Mouse (Mus musculus): ENCODE data around the gene Cnot3. TPM values are rescaled to one million over a fixed set of nuclear protein-coding genes. Genes with fewer than 3 reads are reported as not detected.

The Cnot3 gene
- polyA plus RNA-seq, 1 experiment from 2014 or later: 57.4 TPM

DNA sequence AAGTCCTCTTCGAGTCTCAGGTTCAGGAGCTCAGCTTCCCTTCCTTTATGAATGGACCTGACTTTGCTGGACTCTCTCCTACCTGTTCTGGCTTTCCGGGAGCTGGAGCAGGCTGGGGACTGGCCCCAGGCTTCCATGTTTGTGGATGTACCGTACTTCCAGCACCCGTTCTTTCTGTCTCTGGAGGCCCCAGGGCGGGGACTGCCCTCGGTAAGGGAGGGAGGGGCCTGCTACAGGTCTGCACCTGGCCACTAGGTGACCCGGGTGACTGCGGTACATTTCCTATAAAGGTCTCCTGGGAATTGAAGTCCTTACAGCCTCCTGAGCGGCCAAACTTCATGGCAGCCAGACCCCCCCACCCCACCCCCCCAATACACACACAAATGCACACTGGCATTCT is 32.3 kb downstream of the Cnot3 start, which contains the start of gene Tmc4:
Gene Tmc4 (minus strand): TSS at position 212 of the 400 bp plus-strand sequence.
- WGBS: 50% methylated on average over 9 of the region's 9 CpGs

GRCm38 (mm10) chr7:3683908-3684550 is 39.0 kb downstream of the Cnot3 start:
- WGBS: 87% methylated on average over 10 of the region's 10 CpGs
- H3K9me3 ChIP-seq (replicated peaks; ENCODE audit: control insufficient read depth, low read length): no peaks in the 10 kb centered on the region
- no peak overlapping the region for H3K4me3 ChIP-seq (ENCODE audit: low read depth, low read length)
- no peaks in the 10 kb centered on the region for H3K27me3 ChIP-seq (ENCODE audit: control insufficient read depth, insufficient read depth, low read length)
- H3K4me1 ChIP-seq (ENCODE audit: control insufficient read depth, insufficient read depth, low read length): no peaks in the 10 kb centered on the region
- H3K27ac ChIP-seq (replicated peaks; ENCODE audit: low read depth, low read length): no peak overlapping the region
- no peak for DNase-seq (ENCODE audit: low spot score)
- H3K36me3 ChIP-seq (replicated peaks; ENCODE audit: control insufficient read depth, insufficient read depth, low read depth, low read length): no peaks in the 10 kb centered on the region; the same call in 1 of the 2 replicates
- no peak overlapping the region for H3K4me2 ChIP-seq (ENCODE audit: low read depth, low read length)
- no peak for ATAC-seq (replicated peaks; ENCODE audit: insufficient number of reproducible peaks, low FRiP score, low TSS enrichment, low read depth)
- no peak overlapping the region for H3K9ac ChIP-seq (replicated peaks; ENCODE audit: low read length)

More for the DNA sequence above, 32.3 kb downstream of the Cnot3 start, which contains the start of gene Tmc4:
- H3K4me3 ChIP-seq (ENCODE audit: low read depth, low read length): no peak within 1 kb of the TSS
- DNase-seq (ENCODE audit: low spot score): no peak
- no peak within 1 kb of the TSS for H3K27ac ChIP-seq (replicated peaks; ENCODE audit: low read depth, low read length)
- no peak for ATAC-seq (replicated peaks; ENCODE audit: insufficient number of reproducible peaks, low FRiP score, low TSS enrichment, low read depth)
- no peaks in the 10 kb centered on the region for H3K9me3 ChIP-seq (replicated peaks; ENCODE audit: control insufficient read depth, low read length)
- H3K4me2 ChIP-seq (ENCODE audit: low read depth, low read length): no peak within 1 kb of the TSS
- H3K27me3 ChIP-seq (ENCODE audit: control insufficient read depth, insufficient read depth, low read length): no peaks in the 10 kb centered on the region
- H3K9ac ChIP-seq (replicated peaks; ENCODE audit: low read length): no peak within 1 kb of the TSS
- H3K36me3 ChIP-seq (replicated peaks; ENCODE audit: control insufficient read depth, insufficient read depth, low read depth, low read length): no peaks in the 10 kb centered on the region
- H3K4me1 ChIP-seq (ENCODE audit: control insufficient read depth, insufficient read depth, low read length): no peaks in the 10 kb centered on the region

DNA sequence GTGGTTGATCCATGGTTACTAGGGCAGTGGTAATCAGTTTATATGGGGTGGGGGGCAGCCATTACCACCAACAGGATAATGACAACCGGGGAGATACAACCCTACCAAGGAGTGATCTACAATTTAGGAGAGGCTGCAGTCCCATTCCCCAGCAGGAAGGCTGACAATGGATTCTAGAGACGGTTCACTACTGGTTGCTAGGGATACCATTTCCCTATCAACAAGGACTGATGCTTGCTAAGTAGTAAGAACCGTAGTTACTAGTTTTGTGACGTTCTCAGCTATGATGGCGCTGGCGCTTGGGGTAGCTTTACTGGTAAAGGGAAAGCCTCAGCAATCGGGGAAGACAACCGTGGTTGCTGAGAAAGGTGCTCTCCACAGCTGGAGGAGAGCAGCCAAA is 39.6 kb downstream of the Cnot3 start:
- Histone ChIP-seq H3K27me3 (ENCODE audit: control insufficient read depth, insufficient read depth, low read length) (no peaks in the 10 kb centered on the region), H3K9ac (replicated peaks; ENCODE audit: low read length) (no peak overlapping the region), H3K4me3 (ENCODE audit: low read depth, low read length) (no peak overlapping the region), H3K36me3 (replicated peaks; ENCODE audit: control insufficient read depth, insufficient read depth, low read depth, low read length) (no peaks in the 10 kb centered on the region; the same call in 1 of the 2 replicates), H3K4me1 (ENCODE audit: control insufficient read depth, insufficient read depth, low read length) (no peaks in the 10 kb centered on the region), H3K4me2 (ENCODE audit: low read depth, low read length) (no peak overlapping the region), H3K9me3 (replicated peaks; ENCODE audit: control insufficient read depth, low read length) (no peaks in the 10 kb centered on the region), H3K27ac (replicated peaks; ENCODE audit: low read depth, low read length) (no peak overlapping the region)
- ATAC-seq (replicated peaks; ENCODE audit: insufficient number of reproducible peaks, low FRiP score, low TSS enrichment, low read depth) (no peak), DNase-seq (ENCODE audit: low spot score) (no peak)
- WGBS: 91% methylated on average over 8 of the region's 8 CpGs

- Histone ChIP-seq H3K9me3 (replicated peaks; ENCODE audit: control insufficient read depth, low read length) (no peaks in the 10 kb centered on the region), H3K4me2 (ENCODE audit: low read depth, low read length) (no peak overlapping the region), H3K4me1 (ENCODE audit: control insufficient read depth, insufficient read depth, low read length) (no peaks in the 10 kb centered on the region), H3K4me3 (ENCODE audit: low read depth, low read length) (no peak overlapping the region), H3K9ac (replicated peaks; ENCODE audit: low read length) (no peak overlapping the region), H3K36me3 (replicated peaks; ENCODE audit: control insufficient read depth, insufficient read depth, low read depth, low read length) (no peaks in the 10 kb centered on the region; the same call in 1 of the 2 replicates), H3K27me3 (ENCODE audit: control insufficient read depth, insufficient read depth, low read length) (no peaks in the 10 kb centered on the region), H3K27ac (replicated peaks; ENCODE audit: low read depth, low read length) (no peak overlapping the region)
- WGBS: 83% methylated on average over 28 of the region's 31 CpGs
- no peak for ATAC-seq (replicated peaks; ENCODE audit: insufficient number of reproducible peaks, low FRiP score, low TSS enrichment, low read depth)
- DNase-seq (ENCODE audit: low spot score): no peak
These were observed 40.5 kb downstream of the Cnot3 start for GRCm38 (mm10) chr7:3685400-3686187.

DNA sequence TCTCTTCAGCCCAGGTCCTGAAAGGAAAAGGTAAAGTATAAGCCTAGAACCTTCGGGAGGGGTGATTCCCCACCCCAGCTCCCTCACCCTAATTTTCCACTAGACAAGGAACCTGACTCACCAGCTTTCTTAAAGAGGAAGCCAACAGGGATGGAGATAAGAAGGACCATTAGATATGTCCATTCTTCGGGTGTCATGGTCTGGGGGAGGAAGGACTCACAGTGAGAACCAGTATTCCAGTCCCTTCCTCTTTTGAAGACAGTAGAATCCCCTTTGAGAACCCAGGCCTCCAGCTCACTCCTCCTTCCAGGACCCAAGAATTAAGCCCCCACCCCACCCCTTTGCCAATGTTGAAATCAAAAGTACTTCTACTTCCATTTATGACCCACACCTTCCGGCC is 46.9 kb downstream of the Cnot3 start:
- DNase-seq (ENCODE audit: low spot score): no peak
- H3K4me1 ChIP-seq (ENCODE audit: control insufficient read depth, insufficient read depth, low read length): no peaks in the 10 kb centered on the region
- peak overlapping the region; percentile 87 for H3K9ac ChIP-seq (replicated peaks; ENCODE audit: low read length)
- 40% methylated on average over 3 of the region's 3 CpGs for WGBS
- H3K36me3 ChIP-seq (replicated peaks; ENCODE audit: control insufficient read depth, insufficient read depth, low read depth, low read length): no peaks in the 10 kb centered on the region; the same call in 1 of the 2 replicates
- no peak for ATAC-seq (replicated peaks; ENCODE audit: insufficient number of reproducible peaks, low FRiP score, low TSS enrichment, low read depth)
- H3K4me3 ChIP-seq (ENCODE audit: low read depth, low read length): peak overlapping the region; percentile 70
- no peak overlapping the region for H3K27ac ChIP-seq (replicated peaks; ENCODE audit: low read depth, low read length)
- no peaks in the 10 kb centered on the region for H3K9me3 ChIP-seq (replicated peaks; ENCODE audit: control insufficient read depth, low read length)
- H3K27me3 ChIP-seq (ENCODE audit: control insufficient read depth, insufficient read depth, low read length): no peaks in the 10 kb centered on the region
- H3K4me2 ChIP-seq (ENCODE audit: low read depth, low read length): peak overlapping the region; percentile 81

DNA sequence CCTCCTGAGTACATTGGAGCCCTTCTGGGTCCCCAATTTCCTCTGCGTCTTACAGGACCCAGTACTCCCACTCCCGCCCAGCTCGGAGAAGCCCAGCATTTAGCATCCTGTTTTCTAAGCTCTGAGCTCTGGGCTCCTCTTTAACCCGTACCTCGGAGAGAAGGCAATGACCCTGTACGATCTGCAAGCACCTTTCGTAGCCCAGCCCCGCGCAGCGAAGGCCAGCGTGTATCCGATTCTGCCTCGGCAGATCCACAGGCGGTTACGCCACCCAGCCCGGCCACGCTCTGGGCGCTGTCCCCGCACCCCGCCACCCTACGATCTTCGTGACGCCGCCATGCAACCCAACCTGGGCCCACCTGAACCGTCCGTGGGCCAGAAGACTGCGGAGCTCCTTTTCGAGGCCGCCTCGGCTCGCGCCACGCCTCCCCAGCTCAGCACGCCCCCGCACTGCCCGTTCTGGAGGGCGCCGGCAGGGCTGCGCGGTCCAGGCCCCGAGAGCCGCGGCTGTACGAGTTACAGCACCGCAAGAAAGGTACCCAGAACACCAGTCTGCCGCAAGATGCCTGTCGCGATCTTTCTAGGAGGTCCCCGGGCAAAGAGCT is 47.4 kb downstream of the Cnot3 start, which contains the start of gene Tsen34:
Gene Tsen34 (plus strand): TSS at position 482 of the 605 bp plus-strand sequence.
- DNase-seq (ENCODE audit: low spot score): peak; percentile 25
- under 1% methylated on average over 49 of the region's 49 CpGs for WGBS
- peak within 1 kb of the TSS; percentile 87 for H3K9ac ChIP-seq (replicated peaks; ENCODE audit: low read length)

DNA sequence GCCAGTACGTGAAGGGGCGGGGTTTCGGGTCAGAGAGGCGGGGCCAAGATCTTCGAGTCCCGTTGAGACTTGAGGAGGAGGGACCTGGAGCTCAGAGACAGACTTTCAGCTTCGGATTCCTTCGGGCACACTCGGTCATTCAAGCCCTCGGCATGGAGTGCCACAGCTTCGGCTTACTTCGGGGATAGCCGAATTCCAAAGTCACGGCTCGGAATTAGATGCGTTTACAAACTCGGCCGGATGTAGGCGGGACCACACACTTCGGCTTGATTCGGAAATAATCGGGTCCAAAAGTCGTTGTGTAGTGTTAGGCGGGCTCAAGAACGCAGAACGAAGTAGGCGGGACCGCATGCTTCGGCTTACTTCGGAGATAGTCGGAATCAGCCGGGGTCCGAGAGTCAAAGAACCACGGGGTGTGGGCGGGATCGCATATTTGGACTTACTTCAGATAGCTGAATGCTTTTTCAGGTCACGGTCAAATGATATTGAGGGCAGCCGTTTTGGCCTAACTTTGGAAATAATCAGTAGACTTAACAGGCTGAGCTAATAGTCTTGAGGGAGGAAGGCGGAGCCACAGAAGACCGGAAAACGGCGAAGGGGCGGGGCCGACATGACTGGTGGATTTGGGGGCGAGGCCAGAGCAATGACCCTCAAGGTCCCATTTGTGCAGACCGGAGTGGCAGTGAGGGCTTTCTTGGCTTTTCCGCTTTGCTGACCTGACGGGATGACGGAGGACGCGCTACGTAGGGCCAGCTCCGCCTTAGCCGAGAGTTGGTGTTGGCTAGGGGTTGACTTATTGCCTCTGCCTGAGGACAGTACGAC is 48.1 kb downstream of the Cnot3 start, which contains the start of gene Mboat7:
Gene Mboat7 (minus strand): TSS at position 537 of the 822 bp plus-strand sequence.
- no peaks in the 10 kb centered on the region; the same call in 1 of the 2 replicates for H3K36me3 ChIP-seq (replicated peaks; ENCODE audit: control insufficient read depth, insufficient read depth, low read depth, low read length)
- H3K27me3 ChIP-seq (ENCODE audit: control insufficient read depth, insufficient read depth, low read length): no peaks in the 10 kb centered on the region
- H3K27ac ChIP-seq (replicated peaks; ENCODE audit: low read depth, low read length): peak within 1 kb of the TSS; percentile 95
- peak within 1 kb of the TSS; percentile 81 for H3K4me2 ChIP-seq (ENCODE audit: low read depth, low read length)
- no peaks in the 10 kb centered on the region for H3K9me3 ChIP-seq (replicated peaks; ENCODE audit: control insufficient read depth, low read length)
- peak within 1 kb of the TSS; percentile 70 for H3K4me3 ChIP-seq (ENCODE audit: low read depth, low read length)
- DNase-seq (ENCODE audit: low spot score) (peak; percentile 98), ATAC-seq (replicated peaks; ENCODE audit: insufficient number of reproducible peaks, low FRiP score, low TSS enrichment, low read depth) (peak; percentile 88)
- under 1% methylated on average over 55 of the region's 55 CpGs for WGBS
- peak within 1 kb of the TSS; percentile 87 for H3K9ac ChIP-seq (replicated peaks; ENCODE audit: low read length)
- H3K4me1 ChIP-seq (ENCODE audit: control insufficient read depth, insufficient read depth, low read length): no peaks in the 10 kb centered on the region

More for the DNA sequence above, 47.4 kb downstream of the Cnot3 start, which contains the start of gene Tsen34:
- no peaks in the 10 kb centered on the region for H3K27me3 ChIP-seq (ENCODE audit: control insufficient read depth, insufficient read depth, low read length)
- peak within 1 kb of the TSS; percentile 95 for H3K27ac ChIP-seq (replicated peaks; ENCODE audit: low read depth, low read length)
- H3K4me2 ChIP-seq (ENCODE audit: low read depth, low read length): peak within 1 kb of the TSS; percentile 81
- peak; percentile 72; the same call in 1 of the 2 replicates for ATAC-seq (replicated peaks; ENCODE audit: insufficient number of reproducible peaks, low FRiP score, low TSS enrichment, low read depth)
- H3K36me3 ChIP-seq (replicated peaks; ENCODE audit: control insufficient read depth, insufficient read depth, low read depth, low read length): no peaks in the 10 kb centered on the region; the same call in 1 of the 2 replicates
- H3K4me1 ChIP-seq (ENCODE audit: control insufficient read depth, insufficient read depth, low read length): no peaks in the 10 kb centered on the region
- peak within 1 kb of the TSS; percentile 70 for H3K4me3 ChIP-seq (ENCODE audit: low read depth, low read length)
- no peaks in the 10 kb centered on the region for H3K9me3 ChIP-seq (replicated peaks; ENCODE audit: control insufficient read depth, low read length)
